Mouse (Mus musculus) cerebellum, adult (tissue): ENCODE measurements at regions not wholly inside any gene's neighbourhood (a gene's known extent, or its start where the extent isn't known, plus 50 kb on each side); places are given as distances from the start of the nearest gene placed in this dataset.

Experiments used
- ATAC-seq: cut with Nextera tagmentation; 2 replicates; pipeline ENCODE4 v1.9.2; 2017; ENCODE audit warnings: mild to moderate bottlenecking, moderate library complexity, mixed read lengths; ENCODE audit not compliant: insufficient number of reproducible peaks, low FRiP score, low TSS enrichment

DNA sequence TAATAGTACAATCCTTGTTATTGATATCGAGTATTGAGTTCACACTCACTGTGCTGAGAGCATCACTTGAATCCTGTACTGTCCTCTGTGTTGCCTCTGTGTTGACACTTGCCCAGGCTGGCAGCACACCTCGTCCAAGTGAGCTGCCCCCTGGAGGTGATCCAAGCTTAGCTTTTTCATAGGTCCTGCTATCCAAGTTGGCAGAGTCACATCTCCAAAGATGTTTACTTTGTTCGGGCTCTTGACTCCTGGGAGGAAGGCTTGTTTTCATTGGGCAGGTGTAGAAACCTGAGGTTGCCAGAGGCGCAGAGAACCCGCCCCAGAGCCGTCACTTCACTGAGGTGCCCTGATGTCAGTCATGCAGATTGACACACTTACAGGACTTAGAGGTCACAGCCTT lies 493.9 kb downstream of the Med13l start:
- ATAC-seq: no peak

DNA sequence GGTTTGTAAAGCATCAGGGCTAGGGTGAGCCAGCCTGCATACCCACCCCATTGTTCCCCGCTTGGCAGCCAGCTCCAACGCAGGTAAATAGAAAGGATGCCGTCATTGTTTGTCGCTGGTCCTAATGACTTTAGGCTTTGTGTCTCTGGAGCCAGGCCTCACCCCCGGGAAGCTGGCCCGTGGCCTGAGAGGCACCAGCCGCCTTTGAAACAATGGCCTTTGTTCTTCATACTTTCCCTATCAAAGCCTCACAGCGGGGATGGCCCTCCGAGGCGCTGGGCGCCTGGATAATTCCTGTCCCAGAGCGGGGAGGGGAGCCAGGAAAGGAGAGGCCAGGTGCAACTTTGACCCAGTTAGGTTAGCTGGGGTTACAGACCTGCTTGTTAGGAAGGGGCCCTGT lies 495.0 kb downstream of the Med13l start:
- ATAC-seq: no peak

DNA sequence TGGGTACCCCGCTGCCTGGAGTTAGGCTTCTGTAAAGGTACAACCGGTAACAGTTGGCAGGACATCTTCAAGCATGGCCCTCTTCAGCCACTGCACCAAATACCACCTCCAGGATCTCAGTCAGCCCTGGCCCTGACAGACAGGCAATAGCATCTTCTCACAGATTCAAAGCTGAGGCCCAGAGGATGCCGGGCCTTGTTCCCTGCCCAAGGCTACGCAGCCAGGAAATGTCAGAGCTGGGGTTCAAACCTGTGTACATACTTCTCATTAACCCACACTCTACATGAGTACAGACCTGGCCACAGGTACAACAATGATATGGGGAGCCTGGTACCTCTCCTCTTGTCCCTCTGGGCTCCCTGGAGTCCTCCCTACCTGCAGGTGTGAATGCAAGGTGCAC lies 497.3 kb downstream of the Med13l start:
- no peak for ATAC-seq

DNA sequence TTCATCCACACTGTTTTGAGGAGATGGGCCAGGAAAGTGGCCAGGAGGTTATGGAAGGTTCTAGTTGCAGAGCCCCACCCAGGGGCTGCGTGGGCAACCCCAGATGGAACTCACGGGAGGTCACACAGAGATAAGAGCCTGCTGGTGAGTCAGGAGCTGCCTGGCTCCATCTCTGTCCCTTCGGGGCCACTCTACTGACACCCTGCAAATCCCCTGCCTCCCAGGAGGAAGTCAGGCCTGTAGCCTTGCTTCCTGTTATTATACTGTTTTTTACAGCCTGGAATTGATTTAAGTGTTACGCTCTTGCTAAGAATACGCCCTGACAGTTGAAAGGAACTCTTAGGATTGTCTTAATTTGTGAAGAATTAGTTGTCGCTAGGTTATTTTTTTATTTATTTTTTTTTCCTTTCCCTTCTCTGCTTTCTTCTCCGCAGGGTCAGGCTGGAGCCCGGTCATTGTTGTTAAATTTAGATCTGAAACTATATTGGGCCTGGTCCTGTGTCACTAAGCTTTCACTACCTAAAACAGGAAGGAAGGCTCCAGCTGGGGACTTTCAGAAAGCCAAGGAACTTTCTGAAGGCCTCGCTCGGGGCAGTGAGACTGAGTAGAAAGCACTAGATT lies 497.9 kb downstream of the Med13l start:
- no peak for ATAC-seq

DNA sequence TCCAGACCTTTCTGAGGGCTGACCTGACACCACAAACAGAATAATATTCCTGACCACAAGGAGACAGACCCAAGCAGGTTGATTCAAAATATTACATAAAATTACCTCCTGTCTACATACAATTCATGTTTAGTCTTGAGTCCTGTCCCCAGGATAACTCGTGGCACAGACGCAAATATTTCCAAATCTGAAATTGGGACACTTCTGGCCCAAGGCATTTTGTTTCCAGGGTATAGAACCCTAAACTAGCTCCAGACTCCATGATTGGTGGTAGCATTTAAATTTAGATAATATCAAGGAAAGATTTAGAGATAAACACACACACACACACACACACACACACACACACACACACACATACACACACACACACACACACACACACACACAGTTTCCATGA lies 498.7 kb downstream of the Med13l start:
- no peak for ATAC-seq

DNA sequence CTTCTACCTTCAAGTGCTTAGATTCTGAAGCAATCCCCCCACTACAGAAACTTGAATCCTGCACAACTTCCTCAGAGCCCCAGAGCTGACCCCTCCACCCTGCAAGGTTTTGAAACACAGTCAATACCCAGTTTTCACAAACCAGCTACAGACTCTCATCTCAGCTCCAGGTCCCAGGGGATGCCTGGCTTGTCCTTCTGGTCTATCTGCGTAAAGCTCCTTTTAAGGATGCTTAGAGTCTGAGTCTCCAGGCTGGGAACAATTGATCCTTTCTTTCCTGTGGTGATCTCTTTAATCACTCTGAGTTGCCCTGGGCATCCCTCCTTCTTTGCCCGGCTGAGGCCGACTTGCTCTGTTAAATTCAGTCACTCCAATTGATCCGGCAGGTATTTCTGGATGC lies 500.4 kb downstream of the Med13l start:
- no peak for ATAC-seq

DNA sequence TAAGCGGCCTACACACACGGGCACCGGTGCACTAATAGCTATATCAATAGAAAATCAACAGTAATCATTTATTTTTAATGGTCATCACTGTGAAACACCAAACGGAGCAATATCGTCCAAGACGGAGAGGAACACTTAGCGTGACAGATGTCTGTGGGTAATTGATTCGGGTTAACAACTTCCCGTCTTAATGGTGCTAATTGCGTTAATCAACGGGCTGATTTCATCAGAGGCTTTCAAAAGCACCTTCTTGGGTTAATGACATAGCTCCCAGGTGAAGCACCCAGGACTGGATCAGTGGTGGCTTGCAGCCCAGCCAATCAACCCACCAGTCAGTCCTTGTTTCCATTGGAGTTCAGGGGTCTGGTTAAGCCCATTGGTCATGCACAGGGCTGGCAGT lies 502.0 kb downstream of the Med13l start:
- no peak for ATAC-seq

DNA sequence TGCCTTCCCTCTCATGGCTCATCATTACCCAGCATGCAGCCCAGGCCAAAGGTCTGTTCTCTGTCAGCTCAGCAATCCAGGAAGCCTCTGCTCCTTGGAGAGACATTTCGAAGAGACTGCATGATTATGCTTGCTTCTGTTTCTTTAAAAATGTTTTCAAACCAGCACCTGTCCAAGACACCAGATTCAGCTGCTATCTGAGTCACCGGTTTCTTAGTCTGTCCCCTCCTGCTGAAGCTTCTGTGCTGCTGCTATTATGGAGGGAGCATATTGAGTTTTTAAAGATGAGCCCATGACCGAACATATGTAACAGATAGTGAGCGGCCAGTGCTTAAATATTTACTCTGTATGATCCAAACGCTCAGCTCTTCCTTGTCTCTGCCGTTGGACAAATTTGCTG lies 506.2 kb downstream of the Med13l start:
- no peak for ATAC-seq

DNA sequence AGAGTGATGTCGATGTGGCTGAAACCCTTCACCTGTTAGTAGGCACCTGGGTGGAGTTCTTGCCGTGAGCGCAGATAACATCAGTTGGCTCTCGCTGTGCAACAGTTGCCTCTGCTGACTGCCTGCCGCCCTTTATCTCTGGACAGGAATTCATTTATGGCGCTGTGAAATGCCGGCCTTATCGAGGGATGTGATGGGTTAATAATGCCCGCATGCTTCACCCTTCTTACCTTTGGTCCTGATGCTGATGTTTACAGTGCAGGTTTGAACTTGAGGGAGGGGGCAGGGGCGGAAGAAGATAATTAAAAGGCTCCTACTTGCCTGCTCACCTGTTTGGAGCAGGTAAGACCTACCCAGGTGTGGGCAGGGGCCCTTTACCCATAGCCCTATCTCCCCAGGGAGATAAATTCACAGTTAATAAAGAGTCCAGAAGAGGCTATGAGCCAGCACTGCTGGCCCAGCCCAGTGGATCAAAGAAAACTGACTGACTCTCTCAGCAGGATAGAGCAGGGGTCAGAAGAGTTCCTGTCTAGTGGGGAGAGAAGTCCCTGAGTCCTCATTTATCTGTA lies 509.4 kb downstream of the Med13l start:
- no peak for ATAC-seq

DNA sequence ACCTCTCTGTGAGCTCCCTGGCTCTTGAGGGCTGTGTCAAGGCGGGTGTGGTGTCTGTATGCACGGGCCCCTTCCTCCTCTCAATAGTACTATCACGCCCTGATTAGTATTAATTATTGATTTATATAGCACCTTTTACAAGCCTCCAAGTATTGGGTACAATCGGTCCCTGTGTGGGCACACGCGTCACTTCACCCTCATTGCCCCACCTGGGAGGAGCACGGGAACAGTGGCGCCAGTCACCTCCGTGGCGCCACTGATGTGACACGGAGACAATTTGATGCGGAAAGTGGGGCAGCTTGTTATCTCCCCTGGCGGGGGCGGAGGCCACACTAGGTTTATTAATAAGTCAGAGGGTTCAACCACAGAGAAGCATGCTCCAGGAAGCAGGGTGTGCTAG lies 512.2 kb downstream of the Med13l start:
- no peak for ATAC-seq

DNA sequence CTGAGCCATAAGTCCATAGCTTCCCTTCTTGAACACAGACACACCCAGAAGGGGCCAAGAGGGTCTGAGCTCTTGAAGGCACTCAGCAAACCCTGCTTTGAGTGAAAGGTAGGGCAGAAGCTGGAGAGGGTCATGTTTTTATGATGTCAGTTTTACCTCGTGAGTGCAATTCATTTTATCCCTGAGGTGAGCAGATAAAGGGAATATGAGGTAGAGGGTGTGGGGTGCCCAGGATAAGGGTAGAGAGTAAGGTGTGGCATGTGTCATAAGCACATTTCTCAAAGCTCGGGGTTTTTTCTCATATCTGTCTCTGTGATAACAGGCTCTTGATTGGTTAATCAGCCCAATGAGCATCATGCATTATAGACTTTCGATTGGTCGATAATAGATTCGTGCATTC lies 520.3 kb downstream of the Med13l start:
- no peak for ATAC-seq

DNA sequence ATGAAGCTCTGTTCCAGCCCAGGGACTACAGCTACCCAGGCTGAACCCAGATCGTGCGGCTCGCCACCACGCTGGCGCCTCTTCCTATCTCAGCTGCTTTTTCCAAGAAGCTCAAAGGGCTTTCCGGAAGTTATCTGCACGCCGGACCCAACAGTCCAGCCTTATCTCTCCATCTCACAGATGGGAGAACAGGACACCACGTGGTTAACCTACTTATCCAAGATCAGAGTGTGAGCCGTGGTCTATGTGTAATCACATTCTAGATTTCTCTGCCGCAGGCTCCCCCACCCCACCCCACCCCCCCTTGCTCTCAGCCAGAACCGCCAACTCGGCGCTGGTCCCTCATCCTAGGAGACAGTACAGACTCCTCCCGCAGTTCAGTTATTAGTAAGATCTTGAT lies 522.4 kb downstream of the Med13l start:
- no peak for ATAC-seq

DNA sequence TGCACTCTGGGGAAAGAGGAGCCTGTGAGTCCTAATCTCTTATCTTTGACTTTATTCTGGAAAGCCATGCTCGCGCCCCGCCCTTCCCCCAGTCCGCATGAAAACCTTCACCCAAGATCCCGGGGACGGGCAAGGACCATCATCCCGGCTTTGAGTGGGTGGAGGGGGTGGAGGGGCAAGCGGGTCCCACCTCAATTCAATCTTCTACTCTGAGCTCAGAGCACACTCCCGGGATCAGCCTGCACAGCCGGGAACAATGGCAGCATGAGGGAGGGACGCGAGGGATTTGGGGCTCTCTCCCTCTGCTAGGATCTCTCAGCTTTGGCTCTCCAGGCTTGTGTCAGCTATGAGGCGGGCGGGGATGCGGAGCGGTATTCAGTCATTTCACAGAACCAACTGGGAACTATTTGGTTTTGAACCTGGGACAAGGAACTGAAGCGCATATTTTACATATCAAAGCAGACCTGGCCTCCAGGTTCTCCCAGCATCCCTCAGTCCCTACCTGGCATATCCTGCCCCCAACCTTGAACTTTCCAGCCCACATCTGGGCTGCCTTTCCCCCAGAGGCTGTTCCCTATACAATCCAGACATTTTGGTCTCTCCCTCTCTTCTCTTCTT lies 537.2 kb downstream of the Med13l start:
- ATAC-seq: no peak

DNA sequence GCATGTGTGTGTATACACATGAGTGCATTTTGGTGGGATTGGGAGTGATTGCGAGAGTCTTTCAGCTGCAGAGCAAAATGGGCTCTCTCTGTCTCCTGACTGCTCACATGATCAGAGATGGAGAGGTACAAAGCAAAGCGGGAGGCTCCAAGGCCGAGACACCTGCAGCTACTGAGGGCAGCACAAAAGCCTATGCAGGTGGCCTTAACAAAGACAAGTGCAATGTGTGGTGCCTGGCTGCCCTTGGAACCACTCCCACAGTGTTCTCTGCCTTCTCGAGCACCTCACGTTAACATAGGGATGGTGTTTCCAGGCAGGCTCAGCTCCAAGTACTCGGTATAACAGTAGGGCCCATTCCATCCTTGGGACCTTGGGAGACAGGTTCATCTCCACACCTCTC lies 539.3 kb downstream of the Med13l start:
- ATAC-seq: no peak

DNA sequence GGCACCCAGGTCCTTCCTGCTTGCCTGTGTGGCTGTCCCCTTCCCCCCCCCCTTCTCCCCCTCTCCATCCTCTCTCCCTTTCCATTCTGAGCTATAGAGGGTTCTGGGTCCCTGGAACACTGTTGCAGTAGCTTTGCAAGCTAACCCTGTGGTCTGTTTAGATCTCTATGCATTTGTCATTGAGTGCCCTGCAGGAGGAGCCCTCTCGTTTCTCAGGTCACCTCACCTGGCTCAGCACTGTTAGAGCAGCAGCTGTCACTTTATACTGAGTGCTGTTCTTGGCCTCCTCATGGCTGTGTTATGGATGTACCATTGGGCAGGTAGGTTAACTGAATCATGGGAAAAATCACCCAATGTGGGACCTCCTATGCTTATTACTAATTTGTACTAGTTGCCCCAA lies 543.0 kb downstream of the Med13l start:
- no peak for ATAC-seq

DNA sequence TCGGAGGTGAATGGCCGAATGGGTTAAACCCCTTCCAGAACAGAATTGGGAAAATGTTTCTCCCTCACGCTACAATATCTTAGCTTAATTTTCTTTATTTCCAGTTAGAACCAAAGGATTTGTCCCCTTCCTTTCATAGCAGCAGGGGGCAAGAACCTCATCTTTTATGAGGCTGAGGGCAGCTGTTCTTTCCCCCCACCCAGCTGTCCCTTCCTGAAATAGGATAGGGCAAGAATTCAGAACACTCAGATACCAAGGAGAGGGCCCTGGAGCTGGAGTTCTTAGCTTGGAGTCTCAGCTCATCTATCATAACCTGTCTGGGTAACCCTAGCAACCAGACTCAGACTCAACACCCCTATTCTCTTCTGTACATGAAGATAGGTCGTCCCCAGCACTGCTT lies 547.4 kb downstream of the Med13l start:
- no peak for ATAC-seq

DNA sequence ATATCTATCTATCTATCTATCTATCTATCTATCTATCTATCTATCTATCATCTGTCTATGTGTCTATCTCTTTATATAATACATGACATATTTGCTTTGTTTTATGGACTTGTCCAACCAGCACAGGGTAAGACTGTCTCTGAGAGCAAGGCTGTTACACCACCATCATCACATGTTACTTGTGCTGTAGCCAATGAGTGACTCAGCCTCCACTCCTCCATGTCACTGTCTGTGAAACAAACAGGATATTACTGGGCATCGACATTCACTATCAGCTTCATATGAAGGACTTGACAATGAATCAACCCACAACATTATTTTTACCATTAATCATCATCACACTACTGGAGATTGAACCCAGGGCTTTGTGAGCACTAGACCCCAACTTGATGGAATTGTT lies 549.0 kb downstream of the Med13l start:
- no peak for ATAC-seq

DNA sequence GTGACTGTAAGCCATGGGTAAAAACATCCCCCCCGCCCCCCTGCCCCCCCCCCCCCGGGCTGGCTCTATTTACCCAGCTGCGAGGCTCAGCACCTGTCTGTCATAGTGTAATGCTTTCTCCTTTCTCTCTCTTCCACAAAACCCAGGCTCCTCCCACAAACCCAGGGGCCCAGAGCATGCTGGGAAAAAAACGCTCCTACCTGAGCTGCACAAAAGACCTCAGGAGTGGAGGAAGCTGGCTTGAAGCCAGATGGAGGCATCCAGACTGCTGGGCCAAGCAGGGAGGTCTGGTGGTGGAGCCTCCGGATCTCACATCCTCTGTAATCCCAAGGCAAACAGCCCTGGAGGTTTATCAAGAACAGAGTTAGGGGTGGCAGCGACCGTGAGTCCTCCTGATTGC lies 553.6 kb downstream of the Med13l start:
- no peak for ATAC-seq

DNA sequence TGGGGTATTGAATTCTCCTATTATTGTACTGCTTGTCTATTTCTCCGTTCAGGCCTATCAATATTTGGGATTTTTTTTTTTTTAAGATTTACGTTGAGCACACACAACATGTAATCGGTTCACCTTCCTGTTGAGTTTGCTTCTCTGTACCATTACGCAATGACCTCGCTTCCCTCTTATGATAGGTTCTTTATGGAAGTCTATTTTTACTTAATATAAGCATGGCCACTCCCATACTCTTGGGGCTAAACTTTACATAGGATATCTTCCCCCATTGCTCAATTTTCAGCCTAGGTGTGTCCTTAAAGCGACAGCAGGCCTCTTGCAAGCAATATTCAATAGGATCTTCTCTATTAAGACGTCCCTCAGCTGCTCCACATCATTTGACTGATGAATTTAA lies 544.7 kb upstream of the Tbx3 start:
- no peak for ATAC-seq

DNA sequence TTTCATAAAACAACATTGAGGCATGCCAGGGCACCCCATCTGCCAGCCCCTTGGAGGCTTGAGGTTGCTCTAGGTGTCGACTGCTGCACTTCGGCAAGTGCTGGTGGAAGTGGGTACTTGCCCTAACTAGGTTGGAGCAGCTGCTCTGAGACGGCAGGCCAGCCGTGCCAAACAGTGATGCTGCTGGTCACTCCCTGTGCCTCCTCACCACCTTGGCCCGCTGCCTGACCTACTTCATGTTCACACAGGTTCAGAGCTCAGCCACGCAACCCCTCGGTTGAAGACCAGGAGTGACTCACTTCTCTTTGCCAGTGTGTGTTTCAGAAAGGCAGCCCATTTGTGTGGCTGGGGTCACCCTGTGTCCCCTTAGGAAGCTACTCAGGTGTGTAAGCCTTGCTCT lies 540.3 kb upstream of the Tbx3 start:
- no peak for ATAC-seq

DNA sequence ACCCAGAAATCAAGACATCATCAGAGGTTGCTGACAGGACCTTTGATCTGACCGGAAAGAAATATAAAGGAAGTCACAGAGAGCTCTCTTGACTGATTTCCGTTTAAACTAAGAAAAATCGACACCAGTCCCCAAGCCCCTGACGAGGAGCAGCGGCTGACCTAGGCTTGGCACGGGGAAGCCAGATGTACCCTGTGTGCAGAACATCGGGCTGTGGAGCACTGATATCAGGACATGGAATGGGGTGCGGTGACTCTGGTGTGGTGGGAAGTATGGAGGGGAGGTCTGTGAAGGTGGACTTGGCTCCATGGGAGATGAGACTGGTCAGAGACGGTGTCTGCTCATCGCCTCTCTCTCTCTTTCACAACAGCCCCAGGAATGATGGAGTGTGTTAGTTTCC lies 539.0 kb upstream of the Tbx3 start:
- ATAC-seq: no peak

DNA sequence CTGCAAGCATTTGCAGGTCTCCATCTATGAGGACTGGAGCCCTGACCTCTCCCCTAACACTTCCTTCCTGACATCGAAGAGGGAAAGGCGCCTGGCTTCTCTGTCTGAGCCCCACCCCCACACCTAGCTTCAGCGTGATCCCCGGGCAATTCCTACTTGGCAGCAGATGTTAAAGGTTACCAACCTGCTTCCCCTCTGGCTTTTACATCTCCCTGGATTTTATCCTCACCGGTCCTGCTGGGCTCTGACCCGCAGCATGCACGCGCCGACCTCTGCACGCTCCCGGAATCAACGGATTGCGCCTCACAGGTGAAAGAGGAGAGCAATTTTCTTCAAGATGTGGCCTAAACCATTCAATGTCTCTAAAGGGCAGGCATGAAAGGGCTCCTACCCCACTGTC lies 537.1 kb upstream of the Tbx3 start:
- no peak for ATAC-seq
